Mouse (Mus musculus): ENCODE measurements around the gene Dnajc5.

The Dnajc5 gene

DNA sequence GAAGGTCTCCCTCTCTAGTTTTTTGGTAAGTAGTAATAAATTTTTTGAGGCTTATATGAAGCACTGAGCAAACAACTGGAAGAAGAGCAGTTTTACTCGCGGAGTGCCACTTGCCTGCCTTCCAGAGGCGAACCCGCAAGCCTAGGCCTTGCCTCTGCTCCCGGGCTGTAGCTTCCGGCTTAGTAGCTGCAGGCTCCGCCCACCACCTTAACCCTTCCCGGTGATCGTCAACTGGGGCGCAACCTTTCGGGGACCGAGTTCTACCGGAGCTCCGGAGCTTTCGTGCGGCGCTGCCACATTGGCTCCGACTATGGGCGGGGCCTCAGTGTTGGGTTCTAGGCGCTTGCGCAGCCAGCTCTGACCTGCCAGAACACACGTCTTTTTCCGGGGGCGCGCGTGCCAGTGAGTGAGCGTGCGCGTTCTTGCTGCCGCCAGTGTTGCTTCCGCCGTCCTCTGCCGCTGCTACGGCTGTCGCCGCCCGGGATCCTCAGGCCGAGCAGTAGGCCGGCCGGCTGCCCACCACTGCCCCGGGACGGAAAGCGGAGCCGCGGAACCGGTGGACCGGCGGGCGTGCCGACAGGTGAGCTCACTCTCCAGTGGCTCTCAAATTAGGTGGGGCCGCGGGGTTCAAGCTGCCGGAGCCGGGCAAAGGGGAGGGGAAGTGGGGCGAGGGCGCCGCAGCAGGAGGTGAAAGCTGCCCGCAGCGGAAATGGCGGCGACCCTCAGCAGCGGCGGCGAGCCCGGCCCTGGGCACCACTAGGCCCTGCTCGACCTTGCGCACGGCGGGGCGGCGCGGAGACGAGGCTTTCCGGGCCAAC is at the start of gene Dnajc5:
Gene Dnajc5, plus strand, starts transcription at position 368 of the 818 bp plus-strand sequence.
- in situ Hi-C loops (cut with MboI, MseI): no loop called here

GRCm38 (mm10) chr2:181471246-181471645 is 49.0 kb upstream of the Dnajc5 start:
- in situ Hi-C loops (cut with MboI, MseI): no loop called here

- in situ Hi-C loops (cut with MboI, MseI): no loop called here
Observed at GRCm38 (mm10) chr2:181472256-181472827, 47.9 kb upstream of the Dnajc5 start.

- in situ Hi-C loops (cut with MboI, MseI): no loop called here
Observed at GRCm38 (mm10) chr2:181483120-181483519, 37.2 kb upstream of the Dnajc5 start.

GRCm38 (mm10) chr2:181483562-181484318 is 36.5 kb upstream of the Dnajc5 start:
- in situ Hi-C loops (cut with MboI, MseI): no loop called here

DNA sequence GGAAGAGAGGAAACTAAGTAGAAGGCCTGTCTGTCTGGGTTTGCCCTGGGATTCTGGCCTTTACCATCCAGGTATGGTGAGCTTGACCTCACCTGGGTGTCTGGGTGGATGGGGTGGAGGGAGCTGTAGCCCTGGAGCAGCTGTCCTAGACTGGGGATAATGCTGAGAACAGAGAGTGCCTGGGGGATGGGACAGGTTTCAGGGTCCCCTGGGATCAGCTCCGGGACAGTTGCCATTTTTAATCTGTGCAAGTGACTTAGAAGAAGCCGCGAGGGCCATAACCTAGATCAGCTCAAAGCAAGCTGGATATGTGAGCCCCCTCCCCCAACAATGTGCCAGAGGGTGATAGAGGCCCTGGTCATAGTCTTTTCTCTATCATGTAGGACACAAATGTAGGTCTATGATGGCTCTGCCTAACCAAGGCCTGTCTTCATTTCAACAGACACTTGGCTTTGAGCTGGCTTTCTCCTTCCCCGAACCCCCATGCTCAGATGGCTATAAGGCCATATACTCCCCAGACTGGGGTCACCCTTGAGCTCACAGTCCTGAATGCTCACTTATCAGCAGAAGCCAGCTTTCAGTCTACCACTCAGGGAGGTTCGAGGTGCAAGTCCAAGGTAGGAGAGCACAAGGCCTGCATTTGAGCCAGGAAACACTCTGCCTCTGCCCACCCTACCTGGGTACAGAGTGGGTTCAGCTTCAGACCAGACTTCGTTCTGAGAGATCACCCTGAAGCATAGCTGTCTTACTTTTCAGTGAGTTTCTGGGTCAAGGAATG is 35.6 kb upstream of the Dnajc5 start:
- in situ Hi-C loops (cut with MboI, MseI): no loop called here

DNA sequence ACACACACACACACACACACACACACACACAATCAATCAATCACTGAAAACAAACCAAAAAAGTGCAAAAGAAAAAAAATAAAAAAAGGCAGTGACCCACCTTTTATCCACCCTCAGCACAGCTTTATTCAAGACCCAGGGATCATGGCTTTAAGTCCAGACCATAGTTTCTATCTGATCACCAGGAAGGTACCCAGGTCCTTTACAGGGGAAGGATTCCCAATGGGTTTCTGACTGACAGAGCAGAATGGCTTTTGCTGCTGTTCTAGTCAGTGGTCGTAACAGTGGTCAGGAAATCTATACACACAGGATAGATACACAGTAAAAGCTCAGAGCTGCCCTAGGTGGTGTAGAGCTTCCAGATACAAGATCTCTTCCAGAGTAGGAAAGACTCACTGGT is 34.5 kb upstream of the Dnajc5 start:
- in situ Hi-C loops (cut with MboI, MseI): no loop called here

- in situ Hi-C loops (cut with MboI, MseI): no loop called here
Observed at GRCm38 (mm10) chr2:181487338-181488277, 32.7 kb upstream of the Dnajc5 start.

DNA sequence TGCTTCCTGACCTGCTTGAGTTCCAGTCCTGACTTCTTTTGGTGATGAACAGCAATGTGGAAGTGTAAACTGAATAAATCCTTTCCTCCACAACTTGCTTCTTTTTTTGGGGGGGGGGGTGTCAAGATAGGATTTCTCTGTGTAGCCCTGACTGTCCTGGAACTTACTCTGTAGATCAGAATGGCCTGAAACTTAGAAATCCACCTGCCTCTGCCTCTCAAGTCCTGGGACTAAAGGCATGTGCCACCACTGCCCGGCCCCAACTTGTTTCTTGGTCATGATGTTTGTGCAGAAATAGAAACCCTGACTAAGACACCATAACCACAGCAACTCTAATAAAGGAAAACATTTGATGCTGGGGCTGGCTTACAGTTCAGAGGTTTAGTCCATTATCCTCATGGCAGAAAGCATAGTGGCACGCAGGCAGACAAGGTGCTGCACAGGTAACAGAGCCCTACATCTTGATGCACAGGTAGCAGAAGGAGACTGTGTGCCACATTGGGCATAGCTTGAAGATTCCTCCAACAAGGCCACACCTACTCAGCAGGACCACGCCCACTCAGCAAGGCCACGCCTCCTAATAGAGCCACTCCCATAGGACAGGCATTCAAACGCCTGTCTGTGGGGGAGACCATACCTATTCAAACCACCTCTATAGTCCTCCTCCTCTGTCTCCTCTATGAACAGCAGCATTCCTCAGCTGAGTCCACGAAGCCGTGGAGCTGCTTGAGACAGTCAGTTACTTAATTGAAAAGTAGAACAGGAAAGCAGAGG is 28.7 kb upstream of the Dnajc5 start:
- in situ Hi-C loops (cut with MboI, MseI): loop anchor here (10.0 kb wide), 1 partner anchor 97 kb away; no protein-coding TSS in a partner anchor

GRCm38 (mm10) chr2:181492206-181492605 is 28.1 kb upstream of the Dnajc5 start:
- in situ Hi-C loops (cut with MboI, MseI): loop anchor here (10.0 kb wide), 1 partner anchor 97 kb away; no protein-coding TSS in a partner anchor

- in situ Hi-C loops (cut with MboI, MseI): loop anchor here (10.0 kb wide), 1 partner anchor 99 kb away; no protein-coding TSS in a partner anchor
Observed at GRCm38 (mm10) chr2:181493156-181493927, 26.9 kb upstream of the Dnajc5 start, which contains the start of gene Abhd16b. Abhd16b (plus strand) TSS chr2:181493206.

GRCm38 (mm10) chr2:181494266-181494945 is 25.9 kb upstream of the Dnajc5 start:
- in situ Hi-C loops (cut with MboI, MseI): loop anchor here (10.0 kb wide), 1 partner anchor 100 kb away; no protein-coding TSS in a partner anchor

- in situ Hi-C loops (cut with MboI, MseI): loop anchor here (10.0 kb wide), 1 partner anchor 101 kb away; no protein-coding TSS in a partner anchor
Observed at GRCm38 (mm10) chr2:181495845-181496244, 24.4 kb upstream of the Dnajc5 start.

DNA sequence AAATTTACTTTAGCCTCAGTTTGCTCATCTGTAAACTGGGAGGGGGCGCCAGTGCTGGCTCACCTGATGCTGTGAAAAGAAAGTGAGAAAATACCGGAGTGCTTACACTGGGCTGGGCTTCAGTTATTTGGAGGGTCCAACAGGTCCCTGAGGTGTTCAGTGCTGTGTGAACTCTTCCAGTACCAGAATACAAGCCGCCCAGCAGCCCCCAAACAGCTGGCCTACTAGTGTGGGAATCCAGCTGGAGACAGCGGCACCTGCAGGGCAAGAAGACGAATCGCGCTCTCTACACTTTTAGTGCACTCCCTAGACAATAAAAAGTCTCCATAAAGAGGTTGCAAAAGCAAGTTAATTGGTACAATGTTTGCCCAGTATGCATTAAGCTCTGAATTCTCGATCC is 24.0 kb upstream of the Dnajc5 start:
- in situ Hi-C loops (cut with MboI, MseI): loop anchor here (10.0 kb wide), 1 partner anchor 101 kb away; no protein-coding TSS in a partner anchor

DNA sequence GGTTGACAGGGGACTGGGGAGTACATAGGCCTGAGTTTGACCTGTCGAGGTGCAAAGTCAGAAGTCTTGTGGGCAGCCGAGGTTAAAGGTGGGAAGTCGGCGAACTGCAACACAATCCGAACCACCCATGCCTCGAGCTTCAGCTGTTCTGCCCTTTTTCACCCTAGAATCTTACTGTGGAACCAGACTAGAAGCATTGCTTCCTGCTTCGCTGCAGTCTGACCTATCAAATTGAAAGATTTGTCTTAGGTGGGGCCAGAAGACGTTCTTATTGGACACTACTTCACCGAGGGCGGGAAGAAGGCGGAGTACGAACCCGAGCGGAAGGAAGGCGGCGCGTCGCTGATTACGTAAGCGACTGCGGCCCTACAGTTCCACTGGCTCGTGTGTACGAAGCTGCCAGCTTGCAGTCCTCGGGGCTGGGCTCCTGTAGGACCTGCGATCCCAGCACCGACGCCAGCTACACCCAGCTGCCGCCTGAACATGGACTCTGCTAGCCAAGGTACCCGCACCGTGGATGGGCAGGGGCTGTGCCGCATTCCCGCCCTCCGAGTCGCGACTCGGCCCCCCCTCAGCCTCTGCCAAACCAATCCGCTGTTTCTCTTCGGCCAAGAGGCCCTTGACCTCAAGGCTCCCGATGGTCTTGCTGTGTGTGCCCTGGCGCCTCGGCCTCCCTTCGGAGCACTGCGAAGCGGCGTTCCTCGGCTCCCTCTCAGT is 23.3 kb upstream of the Dnajc5 start, which contains the start of gene Tpd52l2:
Gene Tpd52l2, plus strand, starts transcription at position 312 of the 717 bp plus-strand sequence.
- in situ Hi-C loops (cut with MboI, MseI): loop anchor here (10.0 kb wide), 1 partner anchor 102 kb away; no protein-coding TSS in a partner anchor

DNA sequence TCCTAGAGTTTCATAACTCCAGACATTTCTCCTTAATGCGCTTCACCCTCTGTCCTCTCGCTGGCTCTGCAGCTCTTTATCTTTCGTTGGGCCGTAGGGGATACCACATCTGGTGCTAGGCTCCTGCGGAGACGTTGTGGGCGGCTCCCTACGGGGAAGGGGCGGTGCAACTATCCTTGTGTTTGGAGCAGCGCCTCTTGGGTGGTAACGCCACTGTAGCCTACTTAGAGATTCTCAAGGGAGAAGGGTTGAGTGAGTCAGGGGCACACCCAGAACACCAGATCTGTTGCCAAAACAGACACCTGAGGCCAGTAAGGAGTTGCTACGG is 22.8 kb upstream of the Dnajc5 start:
- in situ Hi-C loops (cut with MboI, MseI): loop anchor here (10.0 kb wide), 1 partner anchor 103 kb away; no protein-coding TSS in a partner anchor

- in situ Hi-C loops (cut with MboI, MseI): loop anchor here (10.0 kb wide), 1 partner anchor 104 kb away; no protein-coding TSS in a partner anchor
Observed at GRCm38 (mm10) chr2:181498644-181499043, 21.6 kb upstream of the Dnajc5 start.

All from regulatory T cell (primary cell).